Mouse (Mus musculus): ENCODE measurements around the gene Arhgef17.

- TF ChIP-seq CTCF (IDR thresholded peaks at IDR 0.05; ENCODE audit: insufficient read depth, low read depth, low read length) = no peak
- TF ChIP-seq POLR2A (IDR thresholded peaks at IDR 0.05; ENCODE audit: insufficient read depth, low read depth, low read length) = no peak
These were observed 84.8 kb downstream of the Arhgef17 start for GRCm38 (mm10) chr7:100847131-100847530.

Measured in olfactory bulb, adult 2 months (tissue).